Mouse (Mus musculus) small intestine, adult 2 months (tissue): ENCODE results near the gene Gm49388.

Experiments used
- CTCF ChIP-seq: fragments of 200-500 bp; IDR thresholded peaks from 2 replicates; pipeline ENCODE4 v1.5.1; 2012; ENCODE audit warnings: low read depth, mild to moderate bottlenecking, control low read depth, inconsistent platforms, low read length, moderate library complexity, mixed read lengths; ENCODE audit not compliant: insufficient replicate concordance, insufficient read length; ENCODE audit errors: extremely low read depth
- POLR2A ChIP-seq: fragments of 200-500 bp; IDR thresholded peaks from 2 replicates; pipeline ENCODE4 v1.6.1; 2012; ENCODE audit warnings: low read depth, mild to moderate bottlenecking, control low read depth, inconsistent platforms, low read length, moderate library complexity

- TF ChIP-seq POLR2A: no peak
- TF ChIP-seq CTCF: no peak
These were observed 21.8 kb upstream of the Gm49388 start for GRCm38 (mm10) chr7:127763642-127764041.
